Mouse (Mus musculus) embryonic facial prominence, embryonic 10.5 days (tissue): ENCODE measurements around the gene Lrrfip2. TPM values are rescaled to one million over a fixed set of nuclear protein-coding genes. Genes with fewer than 3 reads are reported as not detected.

Source experiments
- DNase-seq: peaks from one replicate; pipeline ENCODE4 v3.0.0-alpha.2; 2017; ENCODE audit warnings: low spot score
- H3K27ac ChIP-seq: fragments of 300-500 bp; sonication (generic); replicated peaks from 2 replicates; pipeline ENCODE4 v1.5.1; 2016; ENCODE audit warnings: mild to moderate bottlenecking
- H3K27me3 ChIP-seq: fragments of 300-500 bp; sonication (generic); replicated peaks from 2 replicates; pipeline ENCODE4 v1.6.1; 2016; ENCODE audit warnings: low read depth, mild to moderate bottlenecking; ENCODE audit not compliant: poor library complexity, severe bottlenecking
- H3K36me3 ChIP-seq: fragments of 300-500 bp; sonication (generic); replicated peaks from 2 replicates; pipeline ENCODE4 v1.6.1; 2016; ENCODE audit warnings: mild to moderate bottlenecking, moderate library complexity
- H3K4me1 ChIP-seq: fragments of 300-500 bp; sonication (generic); 2 replicates; pipeline ENCODE4 v1.6.1; 2016
- H3K4me3 ChIP-seq: fragments of 300-500 bp; sonication (generic); 2 replicates; pipeline ENCODE4 v1.5.1; 2016; ENCODE audit warnings: mild to moderate bottlenecking, moderate library complexity
- H3K9me3 ChIP-seq: fragments of 300-500 bp; sonication (generic); 2 replicates; pipeline ENCODE4 v1.6.1; 2016; ENCODE audit warnings: mild to moderate bottlenecking
- WGBS: fragments of 180-500 bp; shearing (Covaris S2); methylation state at CpG from one replicate; pipeline ENCODE4 v1.1.7; 2016; 5-methylcytosine and 5-hydroxymethylcytosine counted together
- polyA plus RNA-seq: library from polyadenylated mRNA; unstranded; fragments of >200 nt; fragmentation: Nextera tagmentation; extraction: Ambion mirVana; gene quantifications from 2 replicates; pipeline ENCODE4 v1.2.1, GENCODE M21; 2016

Gene Lrrfip2
- polyA plus RNA-seq, 1 experiment from 2014 or later = 38.6 TPM

GRCm38 (mm10) chr9:111252161-111252869, 134.9 kb downstream of the Lrrfip2 start:
- Histone ChIP-seq H3K9me3 (no peaks in the 10 kb centered on the region), H3K4me3 (no peak overlapping the region), H3K27me3 (no peaks in the 10 kb centered on the region), H3K27ac (no peak overlapping the region), H3K36me3 (peaks cover 96% of the 10 kb centered on the region), H3K4me1 (no peaks in the 10 kb centered on the region)
- DNase-seq = no peak
- 82% methylated on average over 7 of the region's 7 CpGs for WGBS

DNA sequence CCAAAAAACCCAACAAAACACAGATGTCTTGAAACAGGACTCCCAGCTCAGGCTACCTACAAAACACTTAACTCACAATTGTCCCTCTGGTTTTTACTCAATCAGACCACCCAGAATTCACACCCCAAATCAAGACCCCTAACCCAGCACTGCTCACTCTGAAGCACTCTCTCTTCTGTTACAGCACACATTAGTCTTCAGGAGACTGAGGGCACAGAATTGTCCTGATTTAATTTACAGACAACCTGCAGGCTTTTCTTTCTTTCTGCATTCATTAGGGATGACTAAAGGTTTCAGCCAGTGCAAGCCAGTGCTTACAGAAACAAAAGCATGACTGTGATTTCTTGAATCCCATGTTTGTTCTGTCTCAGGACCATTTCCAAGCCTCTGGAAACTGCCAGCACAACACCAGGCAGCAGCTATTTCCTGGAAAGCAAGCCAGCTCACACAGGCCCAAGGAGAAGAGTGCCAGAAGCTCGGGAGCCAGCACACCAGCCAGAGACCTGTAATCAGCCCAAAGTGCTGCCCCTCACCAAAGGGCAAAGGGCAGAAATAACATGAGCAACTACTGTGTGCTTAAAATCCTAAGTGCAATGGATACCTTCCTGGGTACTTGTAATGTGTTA, 143.1 kb downstream of the Lrrfip2 start:
- Histone ChIP-seq H3K4me3 (no peak overlapping the region), H3K4me1 (peaks cover 10% of the 10 kb centered on the region; the same call in 1 of the 2 replicates), H3K36me3 (peaks cover 91% of the 10 kb centered on the region), H3K27me3 (no peaks in the 10 kb centered on the region), H3K9me3 (no peaks in the 10 kb centered on the region), H3K27ac (no peak overlapping the region)
- 47% methylated on average over 1 of the region's 1 CpGs for WGBS
- DNase-seq = no peak

- H3K9me3 ChIP-seq = no peaks in the 10 kb centered on the region
- no peak for DNase-seq
- H3K4me1 ChIP-seq = peaks cover 10% of the 10 kb centered on the region; the same call in 1 of the 2 replicates
- H3K27me3 ChIP-seq = no peaks in the 10 kb centered on the region
- H3K36me3 ChIP-seq = peaks cover 91% of the 10 kb centered on the region
- no peak overlapping the region for H3K4me3 ChIP-seq
- WGBS = 91% methylated on average over 4 of the region's 4 CpGs
- H3K27ac ChIP-seq = no peak overlapping the region
These were observed 144.0 kb downstream of the Lrrfip2 start for GRCm38 (mm10) chr9:111261356-111261755.

DNA sequence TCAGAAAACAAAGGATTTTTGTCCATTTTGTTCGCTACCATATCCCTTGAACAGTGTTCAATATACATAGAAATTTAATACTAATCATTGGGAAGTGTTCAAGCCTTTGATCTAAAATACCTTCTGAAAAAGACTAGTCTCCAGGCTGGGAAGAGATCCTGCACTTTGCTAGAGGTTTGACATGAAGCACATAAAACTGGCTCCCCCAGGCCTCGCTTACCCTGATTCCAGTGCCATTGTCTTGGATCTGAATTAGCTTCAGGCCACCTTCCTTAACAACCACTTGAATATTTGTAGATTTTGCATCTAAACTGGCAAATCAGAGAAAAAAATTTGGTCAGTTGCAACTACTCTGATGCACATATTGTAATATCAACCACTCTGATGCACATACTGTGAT, 150.6 kb downstream of the Lrrfip2 start:
- Histone ChIP-seq H3K4me1 (peaks cover 15% of the 10 kb centered on the region), H3K36me3 (peaks cover 48% of the 10 kb centered on the region), H3K27me3 (no peaks in the 10 kb centered on the region), H3K27ac (no peak overlapping the region), H3K4me3 (no peak overlapping the region), H3K9me3 (no peaks in the 10 kb centered on the region)
- WGBS = 96% methylated on average over 2 of the region's 2 CpGs
- no peak for DNase-seq

DNA sequence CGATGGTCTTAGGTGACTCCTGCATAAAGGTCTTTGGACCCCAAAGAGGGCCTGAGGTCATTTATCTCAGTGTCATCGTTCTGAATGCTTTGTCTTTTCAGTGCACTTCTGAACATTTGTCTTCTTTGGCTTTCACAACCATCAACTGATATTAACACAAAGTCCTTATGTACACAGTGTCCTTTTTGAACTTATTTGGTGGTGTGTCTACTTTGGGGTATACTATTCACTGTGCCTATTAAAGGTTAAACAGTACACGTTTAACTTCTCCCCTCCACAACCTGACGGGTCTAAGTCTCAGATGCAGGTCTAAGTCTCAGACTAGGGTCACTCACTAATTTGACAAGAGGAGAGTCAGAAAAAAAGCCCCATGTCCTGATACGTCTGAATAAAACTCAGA, 153.2 kb downstream of the Lrrfip2 start:
- no peak for DNase-seq
- Histone ChIP-seq H3K4me1 (peaks cover 41% of the 10 kb centered on the region), H3K27me3 (no peaks in the 10 kb centered on the region), H3K27ac (peak overlapping the region; percentile 96), H3K4me3 (peak overlapping the region; percentile 69), H3K36me3 (peaks cover 49% of the 10 kb centered on the region), H3K9me3 (no peaks in the 10 kb centered on the region)
- WGBS = 18% methylated on average over 5 of the region's 5 CpGs

DNA sequence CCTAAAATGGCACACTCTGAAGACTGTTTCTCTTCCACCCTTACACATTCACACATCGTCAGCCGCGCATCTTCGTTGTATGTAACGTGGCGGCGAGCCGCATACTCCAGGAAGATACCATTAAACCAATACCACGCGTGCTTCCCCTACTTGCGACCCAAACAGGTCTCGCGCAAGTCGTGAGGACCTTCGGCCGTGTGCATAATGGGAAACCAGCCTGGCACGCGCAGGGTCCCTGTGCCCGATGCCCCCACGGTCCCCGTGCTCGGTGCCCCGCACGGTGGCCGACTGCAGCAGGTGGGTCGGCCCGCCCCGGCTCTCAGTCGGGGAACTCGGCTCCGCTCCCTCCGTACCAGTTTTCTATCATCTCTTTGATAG, 153.7 kb downstream of the Lrrfip2 start:
- peaks cover 51% of the 10 kb centered on the region for H3K36me3 ChIP-seq
- under 1% methylated on average over 32 of the region's 32 CpGs for WGBS

DNA sequence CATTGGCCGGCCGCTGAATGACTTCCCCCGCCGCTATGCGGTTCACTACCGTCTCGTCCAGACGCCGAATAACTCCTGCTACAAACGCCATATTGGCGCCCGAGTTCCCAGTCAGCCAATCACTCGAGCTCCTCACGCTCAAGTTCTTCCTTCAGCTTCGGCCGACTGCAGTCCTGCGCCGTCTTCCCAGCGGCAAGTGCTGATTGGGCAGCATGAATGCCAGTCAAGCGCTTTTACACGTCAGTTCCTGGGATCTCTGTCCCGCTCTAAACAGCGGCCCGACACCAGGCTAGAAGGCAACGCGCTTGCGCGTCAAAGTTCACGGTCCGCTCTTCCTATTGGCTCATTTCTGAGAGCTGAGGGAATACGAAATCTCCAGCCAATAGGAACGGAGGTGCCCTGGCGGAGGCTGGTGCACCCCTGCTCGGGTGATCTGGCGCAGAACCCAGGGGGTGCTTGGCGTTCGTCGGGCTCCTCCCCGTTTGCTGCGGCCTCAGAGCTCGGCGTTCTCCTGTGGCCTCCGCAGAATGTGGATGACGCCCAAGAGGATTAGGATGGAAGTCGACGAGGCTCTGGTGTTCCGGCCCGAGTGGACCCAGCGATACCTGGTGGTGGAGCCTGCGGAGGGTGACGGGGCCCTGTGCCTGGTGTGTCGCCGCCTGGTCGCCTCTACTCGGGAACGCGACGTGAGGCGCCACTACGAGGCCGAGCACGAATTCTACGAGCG, 154.2 kb downstream of the Lrrfip2 start, which contains the start of the genes Mlh1 and Epm2aip1:
Gene Mlh1 (minus strand): TSS at position 358 of the 727 bp plus-strand sequence.
Gene Epm2aip1 (plus strand): TSS at position 496 of the 727 bp plus-strand sequence.
- WGBS = under 1% methylated on average over 64 of the region's 64 CpGs
- peak; percentile 98 for DNase-seq
- no peaks in the 10 kb centered on the region for H3K9me3 ChIP-seq
- peak within 1 kb of the TSS; percentile 96 for H3K27ac ChIP-seq
- no peaks in the 10 kb centered on the region for H3K27me3 ChIP-seq
- H3K4me1 ChIP-seq = peaks cover 49% of the 10 kb centered on the region
- H3K36me3 ChIP-seq = peaks cover 51% of the 10 kb centered on the region
- peak within 1 kb of the TSS; percentile 69 for H3K4me3 ChIP-seq

More for the DNA sequence above, 153.7 kb downstream of the Lrrfip2 start:
- Histone ChIP-seq H3K4me1 (peaks cover 44% of the 10 kb centered on the region), H3K4me3 (peak overlapping the region; percentile 69), H3K27me3 (no peaks in the 10 kb centered on the region), H3K9me3 (no peaks in the 10 kb centered on the region), H3K27ac (peak overlapping the region; percentile 96)
- no peak for DNase-seq

GRCm38 (mm10) chr9:111272356-111272755, 155.0 kb downstream of the Lrrfip2 start:
- Histone ChIP-seq H3K27ac (peak overlapping the region; percentile 96), H3K4me1 (peaks cover 50% of the 10 kb centered on the region), H3K9me3 (no peaks in the 10 kb centered on the region), H3K4me3 (peak overlapping the region; percentile 69), H3K36me3 (peaks cover 51% of the 10 kb centered on the region), H3K27me3 (no peaks in the 10 kb centered on the region)
- WGBS = 17% methylated on average over 19 of the region's 19 CpGs
- DNase-seq = no peak

GRCm38 (mm10) chr9:111272996-111273785, 155.8 kb downstream of the Lrrfip2 start:
- no peak overlapping the region for H3K27ac ChIP-seq
- H3K9me3 ChIP-seq = no peaks in the 10 kb centered on the region
- no peak for DNase-seq
- H3K36me3 ChIP-seq = peaks cover 51% of the 10 kb centered on the region
- H3K27me3 ChIP-seq = no peaks in the 10 kb centered on the region
- peaks cover 50% of the 10 kb centered on the region for H3K4me1 ChIP-seq
- WGBS = 82% methylated on average over 15 of the region's 15 CpGs
- peak overlapping the region; percentile 69 for H3K4me3 ChIP-seq

- H3K36me3 ChIP-seq = peaks cover 59% of the 10 kb centered on the region
These were observed 156.6 kb downstream of the Lrrfip2 start for GRCm38 (mm10) chr9:111273958-111274357.

GRCm38 (mm10) chr9:111275156-111275555, 157.8 kb downstream of the Lrrfip2 start:
- no peak overlapping the region for H3K27ac ChIP-seq
- DNase-seq = peak; percentile 21
- no peaks in the 10 kb centered on the region for H3K27me3 ChIP-seq
- 49% methylated on average over 1 of the region's 1 CpGs for WGBS
- H3K36me3 ChIP-seq = peaks cover 69% of the 10 kb centered on the region
- peaks cover 47% of the 10 kb centered on the region for H3K4me1 ChIP-seq
- H3K4me3 ChIP-seq = peak overlapping the region; percentile 69; the same call in 1 of the 2 replicates
- no peaks in the 10 kb centered on the region for H3K9me3 ChIP-seq

More at GRCm38 (mm10) chr9:111273958-111274357, 156.6 kb downstream of the Lrrfip2 start:
- no peaks in the 10 kb centered on the region for H3K9me3 ChIP-seq
- peaks cover 50% of the 10 kb centered on the region for H3K4me1 ChIP-seq
- WGBS = 90% methylated on average over 1 of the region's 1 CpGs
- no peak for DNase-seq
- no peak overlapping the region for H3K27ac ChIP-seq
- H3K27me3 ChIP-seq = no peaks in the 10 kb centered on the region
- H3K4me3 ChIP-seq = peak overlapping the region; percentile 69
